Mouse (Mus musculus) heart, embryonic 16.5 days (tissue): ENCODE data around the gene Ntm. TPM values are rescaled to one million over a fixed set of nuclear protein-coding genes. Genes with fewer than 3 reads are reported as not detected.

Experiments
- ATAC-seq: fragments of 200-750 bp; cut with Nextera tagmentation; replicated peaks from 2 replicates; pipeline ENCODE4 v1.8.0; 2017; ENCODE audit warnings: moderate number of reproducible peaks; ENCODE audit not compliant: insufficient read depth, low FRiP score; ENCODE audit errors: extremely low read depth
- H3K27ac ChIP-seq: fragments of 300-500 bp; sonication (generic); 2 replicates; pipeline ENCODE4 v1.5.1; 2014; ENCODE audit warnings: mild to moderate bottlenecking, low read length, control low read depth, moderate library complexity
- H3K27me3 ChIP-seq: fragments of 300-500 bp; sonication (generic); 2 replicates; pipeline ENCODE4 v1.6.1; 2014; ENCODE audit warnings: low read length, mixed read lengths; ENCODE audit not compliant: control insufficient read depth, insufficient read depth
- H3K36me3 ChIP-seq: fragments of 300-500 bp; sonication (generic); 2 replicates; pipeline ENCODE4 v1.6.1; 2014; ENCODE audit not compliant: control insufficient read depth, insufficient read depth
- H3K4me1 ChIP-seq: fragments of 300-500 bp; sonication (generic); 2 replicates; pipeline ENCODE4 v1.6.1; 2014; ENCODE audit warnings: low read length, mixed read lengths; ENCODE audit not compliant: control insufficient read depth, insufficient read depth
- H3K4me2 ChIP-seq: fragments of 300-500 bp; sonication (generic); 2 replicates; pipeline ENCODE4 v1.6.1; 2014; ENCODE audit warnings: low read depth, mild to moderate bottlenecking, control low read depth, low read length
- H3K4me3 ChIP-seq: fragments of 300-500 bp; sonication (generic); 2 replicates; pipeline ENCODE4 v1.5.1; 2014; ENCODE audit warnings: mild to moderate bottlenecking, control low read depth, low read length
- H3K9ac ChIP-seq: fragments of 300-500 bp; sonication (generic); 2 replicates; pipeline ENCODE4 v1.6.1; 2014; ENCODE audit warnings: low read length, control low read depth
- H3K9me3 ChIP-seq: fragments of 300-500 bp; sonication (generic); replicated peaks from 2 replicates; pipeline ENCODE4 v1.6.1; 2016; ENCODE audit warnings: low read length; ENCODE audit not compliant: control insufficient read depth
- WGBS: fragments of 180-500 bp; shearing (Covaris S2); extraction: QIAGEN DNeasy Blood & Tissue Kit; methylation state at CpG from one replicate; pipeline ENCODE4 v1.1.7; 2014; 5-methylcytosine and 5-hydroxymethylcytosine counted together
- polyA plus RNA-seq: library from polyadenylated mRNA; unstranded; fragments of >200 nt; fragmentation: Nextera tagmentation; extraction: Ambion mirVana; gene quantifications from 2 replicates; pipeline ENCODE4 v1.2.1, GENCODE M21; 2015

Gene Ntm
- polyA plus RNA-seq, 1 experiment from 2014 or later = 23.6 TPM

- no peak for ATAC-seq
- 56% methylated on average over 8 of the region's 8 CpGs for WGBS
- no peak overlapping the region for H3K9ac ChIP-seq
These were observed 553.6 kb downstream of the Ntm start for GRCm38 (mm10) chr9:29409216-29409907.

GRCm38 (mm10) chr9:29407954-29408353 is 555.0 kb downstream of the Ntm start:
- H3K9me3 ChIP-seq = no peaks in the 10 kb centered on the region
- H3K9ac ChIP-seq = no peak overlapping the region
- no peak overlapping the region for H3K4me2 ChIP-seq
- ATAC-seq = no peak
- H3K27ac ChIP-seq = no peak overlapping the region
- H3K27me3 ChIP-seq = peaks cover 6% of the 10 kb centered on the region
- H3K4me3 ChIP-seq = no peak overlapping the region
- H3K4me1 ChIP-seq = peaks cover 3% of the 10 kb centered on the region; the same call in 1 of the 2 replicates
- no peaks in the 10 kb centered on the region for H3K36me3 ChIP-seq

More at GRCm38 (mm10) chr9:29409216-29409907, 553.6 kb downstream of the Ntm start:
- Histone ChIP-seq H3K36me3 (no peaks in the 10 kb centered on the region), H3K4me1 (peaks cover 3% of the 10 kb centered on the region; the same call in 1 of the 2 replicates), H3K27ac (no peak overlapping the region), H3K4me3 (no peak overlapping the region), H3K9me3 (no peaks in the 10 kb centered on the region), H3K4me2 (no peak overlapping the region), H3K27me3 (peaks cover 15% of the 10 kb centered on the region)

DNA sequence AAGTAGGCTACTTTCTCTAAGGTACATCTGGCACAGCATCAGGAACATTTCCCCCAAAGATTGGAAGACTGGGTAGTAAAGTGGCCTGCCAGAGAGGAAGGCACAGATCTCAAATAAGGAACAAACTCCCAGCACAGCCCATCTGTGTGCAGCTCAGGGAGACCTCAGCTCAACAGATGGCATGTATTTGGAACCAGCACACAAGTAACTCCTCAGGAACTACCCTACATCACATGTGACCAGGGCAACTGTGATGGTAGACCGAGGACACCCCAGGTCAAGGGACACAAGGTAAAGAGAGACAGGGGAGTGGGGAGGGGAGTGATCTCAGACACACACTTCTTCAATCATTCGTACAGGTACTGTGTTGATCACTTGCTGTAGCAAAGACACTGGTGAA is 556.0 kb downstream of the Ntm start:
- no peak overlapping the region for H3K27ac ChIP-seq
- no peaks in the 10 kb centered on the region for H3K9me3 ChIP-seq
- no peak overlapping the region for H3K9ac ChIP-seq
- WGBS = 88% methylated on average over 2 of the region's 2 CpGs
- H3K4me1 ChIP-seq = peaks cover 3% of the 10 kb centered on the region; the same call in 1 of the 2 replicates
- no peaks in the 10 kb centered on the region for H3K36me3 ChIP-seq
- H3K4me2 ChIP-seq = no peak overlapping the region
- ATAC-seq = no peak
- H3K4me3 ChIP-seq = no peak overlapping the region
- H3K27me3 ChIP-seq = peaks cover 3% of the 10 kb centered on the region; the same call in 1 of the 2 replicates

DNA sequence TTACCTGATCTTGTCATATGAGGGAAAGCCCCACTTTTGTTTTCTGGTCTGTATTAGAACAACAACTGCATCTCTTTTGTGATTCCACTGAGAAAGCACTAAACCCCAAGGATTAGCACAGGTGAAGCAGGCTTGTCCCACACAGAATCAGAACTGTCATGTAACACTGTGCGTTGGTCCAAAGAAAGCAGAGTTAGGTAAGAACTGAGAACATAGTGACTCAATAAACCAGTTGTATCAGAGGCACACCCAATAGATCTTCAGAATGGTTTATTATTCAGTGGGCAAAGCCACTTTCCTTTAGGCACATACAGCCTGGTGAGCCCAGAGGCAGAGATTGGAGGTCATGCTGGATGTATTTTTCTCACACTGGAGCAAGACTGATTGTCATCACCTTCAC is 556.9 kb downstream of the Ntm start:
- H3K9me3 ChIP-seq = no peaks in the 10 kb centered on the region
- WGBS = 95% methylated on average over 1 of the region's 1 CpGs
- H3K27me3 ChIP-seq = peaks cover 2% of the 10 kb centered on the region; the same call in 1 of the 2 replicates
- ATAC-seq = no peak
- H3K4me1 ChIP-seq = peaks cover 5% of the 10 kb centered on the region
- no peak overlapping the region for H3K27ac ChIP-seq
- no peaks in the 10 kb centered on the region for H3K36me3 ChIP-seq
- H3K4me3 ChIP-seq = no peak overlapping the region
- H3K4me2 ChIP-seq = no peak overlapping the region
- no peak overlapping the region for H3K9ac ChIP-seq

DNA sequence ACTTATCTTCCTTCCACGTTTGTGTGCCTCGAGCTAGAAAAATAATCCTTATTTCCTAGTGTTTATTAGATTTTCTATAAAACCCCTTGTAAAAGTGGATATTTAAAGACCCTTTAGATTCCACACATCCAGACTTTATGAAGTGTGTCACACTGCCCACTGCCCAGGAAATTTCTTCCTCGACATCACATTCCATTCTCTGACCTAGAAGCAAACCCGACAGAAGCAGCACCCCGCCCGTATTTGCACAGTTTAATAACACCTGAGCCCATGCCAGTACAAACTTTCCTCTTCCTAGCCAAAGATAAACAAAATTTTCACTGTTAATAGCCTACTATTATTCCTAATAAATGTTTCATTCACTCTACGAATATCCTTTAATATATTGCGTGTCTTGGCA is 562.8 kb downstream of the Ntm start:
- Histone ChIP-seq H3K4me2 (no peak overlapping the region), H3K27me3 (no peaks in the 10 kb centered on the region), H3K9ac (no peak overlapping the region), H3K36me3 (no peaks in the 10 kb centered on the region), H3K9me3 (no peaks in the 10 kb centered on the region), H3K4me1 (peaks cover 4% of the 10 kb centered on the region; the same call in 1 of the 2 replicates), H3K27ac (no peak overlapping the region), H3K4me3 (no peak overlapping the region)
- no peak for ATAC-seq
- WGBS = 62% methylated on average over 8 of the region's 8 CpGs

GRCm38 (mm10) chr9:29396101-29396500 is 566.8 kb downstream of the Ntm start:
- no peak overlapping the region for H3K4me3 ChIP-seq
- H3K4me2 ChIP-seq = no peak overlapping the region
- WGBS = 40% methylated on average over 5 of the region's 5 CpGs
- no peaks in the 10 kb centered on the region for H3K27me3 ChIP-seq
- no peaks in the 10 kb centered on the region for H3K36me3 ChIP-seq
- H3K9ac ChIP-seq = no peak overlapping the region
- ATAC-seq = no peak
- H3K4me1 ChIP-seq = peaks cover 14% of the 10 kb centered on the region
- H3K9me3 ChIP-seq = no peaks in the 10 kb centered on the region
- no peak overlapping the region for H3K27ac ChIP-seq

GRCm38 (mm10) chr9:29393136-29393535 is 569.8 kb downstream of the Ntm start:
- peaks cover 34% of the 10 kb centered on the region for H3K4me1 ChIP-seq
- no peak overlapping the region for H3K4me2 ChIP-seq
- no peak overlapping the region for H3K4me3 ChIP-seq
- no peak overlapping the region for H3K9ac ChIP-seq
- no peak for ATAC-seq
- H3K27me3 ChIP-seq = no peaks in the 10 kb centered on the region
- no peak overlapping the region for H3K27ac ChIP-seq
- H3K9me3 ChIP-seq = no peaks in the 10 kb centered on the region
- no peaks in the 10 kb centered on the region for H3K36me3 ChIP-seq
- WGBS = 87% methylated on average over 4 of the region's 4 CpGs

DNA sequence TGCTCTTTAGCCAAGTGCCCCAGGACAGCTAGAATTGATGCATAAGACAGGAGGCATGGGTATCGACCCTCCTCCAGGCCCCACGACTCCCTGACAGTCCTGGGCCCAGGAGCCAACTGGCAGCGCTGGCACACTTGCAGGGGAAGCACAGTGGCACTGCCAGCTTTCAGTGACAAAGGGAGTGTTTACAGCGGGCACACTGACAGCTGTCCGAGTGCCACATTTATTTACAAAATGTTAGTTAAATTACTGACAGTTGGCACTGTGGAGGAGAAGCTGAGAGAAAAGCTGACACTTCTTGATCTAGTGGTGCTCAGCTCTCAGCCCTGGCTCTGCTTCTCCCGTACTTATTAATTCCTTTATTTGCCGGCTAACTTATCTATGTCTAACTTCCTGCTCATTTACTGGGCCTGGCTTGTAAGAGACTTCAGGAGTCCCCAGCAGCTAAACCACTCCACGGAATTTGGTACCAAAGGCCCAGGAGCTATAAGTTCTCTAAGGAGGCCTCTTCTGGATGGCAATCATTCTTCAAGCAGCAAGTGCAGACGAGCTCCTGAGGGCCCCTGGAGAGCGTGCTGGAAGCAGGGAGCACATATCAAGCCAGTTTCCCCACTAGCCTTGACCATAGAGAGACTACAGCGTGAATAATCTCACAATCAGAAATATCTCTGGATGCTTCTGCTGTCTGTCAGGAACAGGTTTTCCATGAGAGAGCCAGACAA is 572.0 kb downstream of the Ntm start:
- no peak overlapping the region for H3K9ac ChIP-seq
- no peak overlapping the region for H3K27ac ChIP-seq
- WGBS = 48% methylated on average over 11 of the region's 11 CpGs
- H3K4me1 ChIP-seq = peaks cover 34% of the 10 kb centered on the region
- H3K27me3 ChIP-seq = no peaks in the 10 kb centered on the region
- ATAC-seq = no peak
- no peak overlapping the region for H3K4me3 ChIP-seq
- no peak overlapping the region for H3K4me2 ChIP-seq
- no peaks in the 10 kb centered on the region for H3K9me3 ChIP-seq
- H3K36me3 ChIP-seq = no peaks in the 10 kb centered on the region

GRCm38 (mm10) chr9:29389224-29389623 is 573.7 kb downstream of the Ntm start:
- 58% methylated on average over 7 of the region's 7 CpGs for WGBS
- Histone ChIP-seq H3K4me3 (no peak overlapping the region), H3K9ac (no peak overlapping the region), H3K4me1 (peaks cover 34% of the 10 kb centered on the region), H3K27me3 (no peaks in the 10 kb centered on the region), H3K4me2 (no peak overlapping the region), H3K9me3 (no peaks in the 10 kb centered on the region), H3K27ac (no peak overlapping the region), H3K36me3 (no peaks in the 10 kb centered on the region)
- ATAC-seq = no peak
